Mouse (Mus musculus) embryonic facial prominence, embryonic 11.5 days (tissue): ENCODE results near the gene Rad23a. TPM values are rescaled to one million over a fixed set of nuclear protein-coding genes. Genes with fewer than 3 reads are reported as not detected.

ENCODE experiments used
- ATAC-seq: fragments of 200-750 bp; cut with Nextera tagmentation; replicated peaks from 2 replicates; pipeline ENCODE4 v1.8.0; 2017; ENCODE audit warnings: low read depth; ENCODE audit not compliant: insufficient number of reproducible peaks, low FRiP score, low TSS enrichment
- DNase-seq: peaks from one replicate; pipeline ENCODE4 v3.0.0-alpha.2; 2015; ENCODE audit warnings: low spot score
- H3K27ac ChIP-seq: fragments of 300-500 bp; sonication (generic); replicated peaks from 2 replicates; pipeline ENCODE4 v1.5.1; 2014; ENCODE audit warnings: mild to moderate bottlenecking, low read depth, low read length, control low read depth
- H3K27me3 ChIP-seq: fragments of 300-500 bp; sonication (generic); 2 replicates; pipeline ENCODE4 v1.6.1; 2014; ENCODE audit warnings: mild to moderate bottlenecking, low read length, moderate library complexity, mixed read lengths; ENCODE audit not compliant: control insufficient read depth, insufficient read depth
- H3K36me3 ChIP-seq: fragments of 300-500 bp; sonication (generic); replicated peaks from 2 replicates; pipeline ENCODE4 v1.6.1; 2014; ENCODE audit warnings: low read depth, mild to moderate bottlenecking, low read length, moderate library complexity, mixed read lengths; ENCODE audit not compliant: control insufficient read depth, insufficient read depth
- H3K4me1 ChIP-seq: fragments of 300-500 bp; sonication (generic); 2 replicates; pipeline ENCODE4 v1.6.1; 2014; ENCODE audit warnings: low read length, mixed read lengths; ENCODE audit not compliant: control insufficient read depth, insufficient read depth
- H3K4me2 ChIP-seq: fragments of 300-500 bp; sonication (generic); 2 replicates; pipeline ENCODE4 v1.6.1; 2014; ENCODE audit warnings: low read depth, mild to moderate bottlenecking, control low read depth, low read length, moderate library complexity
- H3K4me3 ChIP-seq: fragments of 300-500 bp; sonication (generic); 2 replicates; pipeline ENCODE4 v1.5.1; 2014; ENCODE audit warnings: low read depth, low read length, control low read depth
- H3K9ac ChIP-seq: fragments of 300-500 bp; sonication (generic); replicated peaks from 2 replicates; pipeline ENCODE4 v1.6.1; 2014; ENCODE audit warnings: mild to moderate bottlenecking, control low read depth, low read length
- H3K9me3 ChIP-seq: fragments of 300-500 bp; sonication (generic); replicated peaks from 2 replicates; pipeline ENCODE4 v1.6.1; 2016; ENCODE audit warnings: mild to moderate bottlenecking, low read length, inconsistent platforms, mixed read lengths; ENCODE audit not compliant: control insufficient read depth
- WGBS: fragments of 180-500 bp; shearing (Covaris S2); extraction: QIAGEN DNeasy Blood & Tissue Kit; methylation state at CpG from one replicate; pipeline ENCODE4 v1.1.7; 2014; 5-methylcytosine and 5-hydroxymethylcytosine counted together
- polyA plus RNA-seq: library from polyadenylated mRNA; unstranded; fragments of >200 nt; fragmentation: Nextera tagmentation; extraction: Ambion mirVana; gene quantifications from 2 replicates; pipeline ENCODE4 v1.2.1, GENCODE M21; 2014

Rad23a gene
- 79.6 and 88.2 TPM in 2 replicates for polyA plus RNA-seq

DNA sequence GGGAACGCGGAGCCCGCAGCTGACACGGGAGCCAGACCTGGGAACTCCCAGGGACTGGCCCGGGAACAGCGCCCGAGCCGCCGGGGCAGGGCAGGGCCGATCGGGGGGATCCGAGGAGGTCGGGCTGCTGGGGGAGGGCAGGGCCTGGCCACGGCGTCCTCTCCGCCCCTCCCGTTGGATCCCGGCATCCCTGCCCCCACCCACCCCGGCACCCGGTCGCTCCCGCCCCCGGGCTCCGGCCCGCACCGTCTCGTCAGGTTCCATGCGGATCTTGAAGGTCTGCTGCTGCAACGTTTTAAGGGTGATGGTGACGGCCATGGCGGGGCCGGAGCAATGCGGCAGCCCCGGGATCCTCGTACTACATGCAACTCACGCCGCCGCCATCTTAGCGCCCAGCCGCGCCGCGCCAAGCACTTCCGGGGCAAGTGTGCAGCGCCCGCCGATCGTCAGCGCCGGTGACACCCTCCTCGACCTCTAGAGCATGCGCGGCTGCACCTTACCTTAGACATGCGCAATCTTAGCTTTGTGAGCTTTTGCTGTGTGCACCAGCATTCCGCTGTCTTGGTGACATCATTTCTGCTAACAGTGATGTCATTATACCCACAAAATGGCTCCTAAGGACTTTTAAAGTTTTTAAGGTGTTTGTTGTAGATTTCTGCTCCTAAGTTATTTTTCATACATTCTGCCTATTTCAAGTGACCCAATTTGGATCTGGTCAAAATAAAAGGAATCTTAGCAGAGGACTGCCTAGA is at the start of gene Rad23a:
Gene Rad23a, minus strand, starts transcription at position 418 of the 752 bp plus-strand sequence.
- Histone ChIP-seq H3K27me3 (no peaks in the 10 kb centered on the region), H3K4me1 (peaks cover 17% of the 10 kb centered on the region), H3K4me2 (peak within 1 kb of the TSS; percentile 78), H3K27ac (peak within 1 kb of the TSS; percentile 80), H3K9ac (peak within 1 kb of the TSS; percentile 84), H3K4me3 (peak within 1 kb of the TSS; percentile 88), H3K9me3 (no peaks in the 10 kb centered on the region), H3K36me3 (peaks cover 42% of the 10 kb centered on the region)
- DNase-seq (peak; percentile 97), ATAC-seq (peak; percentile 90)
- WGBS: 0% methylated on average over 43 of the region's 55 CpGs

GRCm38 (mm10) chr8:84889141-84889540 is 48.7 kb upstream of the Rad23a start:
- Histone ChIP-seq H3K4me1 (no peaks in the 10 kb centered on the region), H3K9ac (no peak overlapping the region), H3K27ac (no peak overlapping the region), H3K9me3 (no peaks in the 10 kb centered on the region), H3K4me3 (no peak overlapping the region), H3K27me3 (no peaks in the 10 kb centered on the region), H3K36me3 (no peaks in the 10 kb centered on the region; the same call in 1 of the 2 replicates), H3K4me2 (no peak overlapping the region)
- DNase-seq: no peak
- ATAC-seq: no peak
- 96% methylated on average over 1 of the region's 1 CpGs for WGBS

DNA sequence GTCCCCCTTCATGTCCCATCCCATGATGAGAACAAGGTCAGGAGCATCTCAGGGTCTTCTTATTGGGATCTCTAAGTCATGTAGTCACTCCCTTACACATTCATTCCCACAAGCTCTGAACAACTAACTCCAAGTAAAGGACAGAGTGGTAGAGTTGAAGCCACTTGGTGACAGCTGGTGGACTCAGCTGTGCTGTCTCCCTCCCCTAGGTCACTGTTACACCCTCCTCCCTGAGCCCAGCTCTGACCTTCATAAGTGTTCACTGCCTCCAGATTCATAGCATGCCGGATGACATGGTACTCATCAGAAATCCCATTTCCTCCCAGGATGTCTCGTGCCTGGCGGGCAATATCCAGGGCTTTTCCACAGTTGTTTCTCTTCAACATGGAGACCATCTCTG is 47.8 kb upstream of the Rad23a start:
- no peak for ATAC-seq
- H3K4me3 ChIP-seq: no peak overlapping the region
- H3K4me2 ChIP-seq: no peak overlapping the region
- WGBS: 96% methylated on average over 3 of the region's 3 CpGs
- no peaks in the 10 kb centered on the region for H3K4me1 ChIP-seq
- no peaks in the 10 kb centered on the region; the same call in 1 of the 2 replicates for H3K36me3 ChIP-seq
- no peak overlapping the region for H3K9ac ChIP-seq
- no peak for DNase-seq
- no peaks in the 10 kb centered on the region for H3K27me3 ChIP-seq
- no peaks in the 10 kb centered on the region for H3K9me3 ChIP-seq
- no peak overlapping the region for H3K27ac ChIP-seq

DNA sequence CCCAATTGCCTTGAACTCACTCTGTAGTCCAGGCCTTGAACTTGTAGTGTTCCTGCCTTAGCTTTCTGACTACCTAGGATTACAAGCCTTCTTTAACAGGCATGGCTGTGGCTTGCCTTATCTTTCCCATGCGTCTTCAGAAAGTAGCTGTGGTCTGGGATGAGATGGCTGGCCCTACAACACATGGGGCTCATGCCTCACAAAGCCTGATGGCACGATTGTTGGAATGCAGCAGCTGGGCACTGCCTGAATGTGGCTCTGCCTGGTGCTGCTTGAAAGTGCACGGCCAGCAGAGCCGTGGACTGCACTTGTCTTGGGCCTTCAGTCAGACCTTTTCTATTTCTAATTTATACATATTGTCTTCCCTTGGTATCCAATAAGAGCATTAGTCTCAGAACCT is 44.3 kb upstream of the Rad23a start:
- Histone ChIP-seq H3K27ac (no peak overlapping the region), H3K4me1 (no peaks in the 10 kb centered on the region), H3K9me3 (no peaks in the 10 kb centered on the region), H3K4me3 (no peak overlapping the region), H3K4me2 (no peak overlapping the region), H3K27me3 (no peaks in the 10 kb centered on the region), H3K36me3 (no peaks in the 10 kb centered on the region; the same call in 1 of the 2 replicates), H3K9ac (no peak overlapping the region)
- 87% methylated on average over 4 of the region's 4 CpGs for WGBS
- no peak for DNase-seq
- no peak for ATAC-seq

DNA sequence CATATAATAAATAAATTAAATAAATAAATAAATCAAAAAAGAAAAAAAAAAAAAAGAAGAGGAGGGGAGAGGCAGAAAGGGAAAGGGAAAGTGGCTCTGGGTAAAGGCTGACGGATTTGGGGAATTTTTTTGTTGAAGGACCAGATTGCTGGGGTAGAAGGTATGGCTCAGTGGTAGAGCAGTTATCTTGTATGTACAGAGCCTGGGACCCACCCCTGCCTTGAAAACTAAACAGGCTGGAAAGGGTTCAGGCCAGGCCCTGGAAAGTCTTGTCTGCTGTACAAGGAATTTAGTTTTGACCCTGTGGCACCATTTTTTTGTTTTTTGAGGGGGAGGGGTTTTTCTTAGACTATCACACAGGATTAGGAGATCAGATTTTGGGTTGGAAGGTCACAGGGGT is 38.5 kb upstream of the Rad23a start:
- H3K9ac ChIP-seq: no peak overlapping the region
- no peak for DNase-seq
- no peaks in the 10 kb centered on the region for H3K36me3 ChIP-seq
- no peaks in the 10 kb centered on the region for H3K4me1 ChIP-seq
- 79% methylated on average over 1 of the region's 1 CpGs for WGBS
- H3K4me2 ChIP-seq: no peak overlapping the region
- no peak for ATAC-seq
- no peaks in the 10 kb centered on the region for H3K27me3 ChIP-seq
- no peaks in the 10 kb centered on the region for H3K9me3 ChIP-seq
- H3K27ac ChIP-seq: no peak overlapping the region
- no peak overlapping the region for H3K4me3 ChIP-seq

- no peak overlapping the region for H3K4me3 ChIP-seq
- no peak for DNase-seq
- 88% methylated on average over 3 of the region's 3 CpGs for WGBS
- H3K27me3 ChIP-seq: no peaks in the 10 kb centered on the region
- H3K4me1 ChIP-seq: no peaks in the 10 kb centered on the region
- no peak overlapping the region for H3K27ac ChIP-seq
- no peak overlapping the region for H3K9ac ChIP-seq
- no peaks in the 10 kb centered on the region for H3K36me3 ChIP-seq
- no peak overlapping the region for H3K4me2 ChIP-seq
- no peak for ATAC-seq
- H3K9me3 ChIP-seq: no peaks in the 10 kb centered on the region
Measured at GRCm38 (mm10) chr8:84877297-84878035, 37.0 kb upstream of the Rad23a start.

DNA sequence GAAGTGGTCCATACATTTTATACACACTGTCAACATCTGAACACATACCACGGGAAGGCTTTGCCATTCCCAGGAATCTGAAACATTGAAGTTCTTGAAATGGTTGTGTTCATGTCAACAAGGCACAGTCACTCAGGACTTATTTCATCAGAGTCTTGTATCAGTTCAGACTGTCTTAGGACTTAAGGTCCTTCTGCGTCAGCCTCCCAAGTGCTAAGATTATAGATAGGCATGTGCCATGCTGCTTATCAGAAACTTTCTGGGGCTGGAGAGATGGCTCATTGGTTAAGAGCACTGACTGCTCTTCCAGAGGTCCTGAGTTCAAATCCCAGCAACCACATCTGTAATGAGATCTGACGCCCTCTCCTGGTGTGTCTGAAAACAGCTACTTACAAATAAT is 33.9 kb upstream of the Rad23a start:
- H3K4me3 ChIP-seq: no peak overlapping the region
- no peak for DNase-seq
- no peak overlapping the region for H3K27ac ChIP-seq
- ATAC-seq: no peak
- no peaks in the 10 kb centered on the region for H3K4me1 ChIP-seq
- no peaks in the 10 kb centered on the region for H3K9me3 ChIP-seq
- H3K36me3 ChIP-seq: no peaks in the 10 kb centered on the region
- H3K9ac ChIP-seq: no peak overlapping the region
- WGBS: 92% methylated on average over 3 of the region's 3 CpGs
- no peak overlapping the region for H3K4me2 ChIP-seq
- H3K27me3 ChIP-seq: no peaks in the 10 kb centered on the region

DNA sequence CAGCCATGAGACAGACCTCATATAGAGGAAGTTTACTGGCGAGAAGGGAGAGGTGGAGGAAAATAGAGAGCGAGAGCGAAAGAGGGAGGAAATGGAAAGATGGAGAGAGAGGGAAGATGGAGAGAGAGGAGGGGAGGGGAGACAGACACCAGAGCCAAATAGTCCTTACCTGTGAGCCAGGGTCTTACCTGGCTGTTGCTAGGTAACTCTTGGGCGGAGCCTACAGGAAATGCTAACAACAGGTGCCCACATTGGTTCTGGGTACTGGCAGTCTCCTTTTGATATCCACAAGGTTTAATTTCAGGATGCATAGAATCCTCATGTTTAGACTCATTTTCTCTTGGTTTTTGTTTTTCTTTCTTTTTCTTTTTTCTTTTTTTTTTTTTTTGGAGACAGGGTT is 32.6 kb upstream of the Rad23a start:
- H3K4me3 ChIP-seq: peak overlapping the region; percentile 42
- DNase-seq (no peak), ATAC-seq (no peak)
- H3K27me3 ChIP-seq: no peaks in the 10 kb centered on the region
- no peaks in the 10 kb centered on the region for H3K9me3 ChIP-seq
- no peaks in the 10 kb centered on the region for H3K4me1 ChIP-seq
- peaks cover 8% of the 10 kb centered on the region for H3K36me3 ChIP-seq
- H3K9ac ChIP-seq: no peak overlapping the region; the same call in 1 of the 2 replicates
- H3K4me2 ChIP-seq: peak overlapping the region; percentile 89
- no peak overlapping the region for H3K27ac ChIP-seq
- WGBS: 61% methylated on average over 4 of the region's 4 CpGs
